Mouse (Mus musculus): ENCODE measurements around the gene Timm22.

- TF ChIP-seq POLR2A (IDR thresholded peaks at IDR 0.05; ENCODE audit: low read depth, low read length) (no peak), CTCF (IDR thresholded peaks at IDR 0.05; ENCODE audit: extremely low read depth, insufficient read length, insufficient replicate concordance, low read depth, low read length) (peak; percentile 55; the same call in 1 of the 2 replicates)
Observed at GRCm38 (mm10) chr11:76410826-76411225, 4.1 kb downstream of the Timm22 start.
